Mouse (Mus musculus): ENCODE data around the gene Gtf2ird1. TPM values are rescaled to one million over a fixed set of nuclear protein-coding genes. Genes with fewer than 3 reads are reported as not detected.
A peak's percentile ranks its signal among the peaks of the same experiment; 100 is the strongest.

Gene Gtf2ird1
- polyA plus RNA-seq, 1 experiment from 2014 or later: 102 TPM

DNA sequence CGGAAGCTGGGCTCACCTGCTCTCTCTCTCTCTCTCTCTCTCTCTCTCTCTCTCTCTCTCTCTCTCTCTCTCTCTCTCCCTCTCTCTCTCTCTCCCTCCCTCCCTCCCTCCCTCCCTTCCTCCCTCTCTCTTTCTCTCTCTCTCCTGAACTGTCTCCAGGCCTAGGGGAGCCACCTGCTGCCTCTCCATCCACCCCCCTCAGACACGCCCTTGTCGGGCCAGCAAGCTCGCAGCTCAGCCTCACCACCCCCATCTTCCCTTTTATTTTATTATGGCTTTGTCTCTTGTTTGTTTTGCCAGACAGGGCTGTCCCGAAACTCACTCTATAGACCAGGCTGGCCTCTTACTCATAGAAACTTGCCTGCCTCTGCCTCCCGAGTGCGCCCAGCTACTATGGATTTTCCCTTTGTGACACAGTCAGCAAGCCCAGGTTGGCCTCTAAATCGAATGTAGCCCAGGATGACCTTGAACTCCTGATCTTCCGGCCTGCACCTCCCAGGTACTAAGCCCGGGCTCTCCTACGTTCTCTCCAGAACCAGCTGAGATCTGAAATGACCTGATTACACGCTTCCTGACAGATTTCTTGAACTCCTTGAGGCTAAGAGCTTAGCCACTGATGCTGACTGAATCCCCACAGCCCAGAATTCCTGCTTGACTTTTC is 34.1 kb downstream of the Gtf2ird1 start:
- peaks cover 20% of the 10 kb centered on the region for H3K36me3 ChIP-seq
- H3K9me3 ChIP-seq: no peaks in the 10 kb centered on the region
- no peaks in the 10 kb centered on the region for H3K27me3 ChIP-seq
- H3K9ac ChIP-seq: no peak overlapping the region
- H3K4me2 ChIP-seq: no peak overlapping the region
- peaks cover 33% of the 10 kb centered on the region for H3K4me1 ChIP-seq
- no peak for ATAC-seq (ENCODE audit: insufficient number of reproducible peaks, low FRiP score, low TSS enrichment, low read depth)
- WGBS: 88% methylated on average over 12 of the region's 12 CpGs
- H3K4me3 ChIP-seq: no peak overlapping the region
- no peak overlapping the region; the same call in 1 of the 2 replicates for H3K27ac ChIP-seq

DNA sequence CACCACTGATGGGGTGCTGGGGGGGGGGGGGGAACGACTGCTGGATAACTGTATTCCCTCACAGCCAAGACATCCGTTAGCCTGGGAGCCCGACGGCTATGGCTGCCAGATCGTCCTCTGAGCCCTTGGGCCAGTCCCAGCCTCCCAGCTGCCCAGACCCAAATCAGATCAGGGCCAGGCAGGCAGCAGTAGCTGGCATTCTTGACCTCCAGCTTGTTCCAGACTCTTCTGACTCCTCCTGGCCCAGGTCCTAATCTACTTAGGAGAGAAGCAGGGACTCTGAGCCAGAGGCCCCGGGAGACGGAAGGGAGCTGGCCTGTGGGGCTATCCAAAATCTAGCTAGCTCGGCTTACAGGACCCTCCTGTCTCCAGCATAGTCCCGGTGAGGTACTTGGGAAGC is 35.5 kb downstream of the Gtf2ird1 start:
- Histone ChIP-seq H3K27me3 (no peaks in the 10 kb centered on the region), H3K4me3 (no peak overlapping the region), H3K9me3 (no peaks in the 10 kb centered on the region), H3K27ac (peak overlapping the region; percentile 33; the same call in 1 of the 2 replicates), H3K4me1 (peaks cover 33% of the 10 kb centered on the region), H3K4me2 (no peak overlapping the region), H3K9ac (no peak overlapping the region), H3K36me3 (peaks cover 32% of the 10 kb centered on the region)
- ATAC-seq (ENCODE audit: insufficient number of reproducible peaks, low FRiP score, low TSS enrichment, low read depth): no peak
- 51% methylated on average over 9 of the region's 9 CpGs for WGBS

DNA sequence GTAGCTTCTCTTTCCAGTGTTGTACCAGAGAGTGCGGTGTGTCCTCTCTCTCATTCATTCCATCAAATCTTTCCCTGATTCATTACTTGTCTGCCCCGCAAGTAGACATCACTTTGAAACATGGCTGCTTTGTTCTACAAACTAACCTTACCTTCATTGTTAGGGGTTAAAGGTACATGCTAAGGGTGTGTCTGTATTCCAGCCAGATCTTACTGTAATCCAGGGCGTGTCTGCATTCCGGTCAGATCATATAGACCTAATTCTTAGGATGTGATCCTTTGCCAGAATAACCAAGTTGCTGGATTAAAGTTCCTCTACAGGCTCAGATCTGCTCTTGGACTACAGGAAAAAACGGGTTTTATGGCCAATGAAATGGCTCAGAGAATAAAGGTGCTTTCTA is 36.8 kb downstream of the Gtf2ird1 start:
- Histone ChIP-seq H3K4me1 (peaks cover 33% of the 10 kb centered on the region), H3K9me3 (no peaks in the 10 kb centered on the region), H3K27ac (0 out of 2 replicates have a peak overlapping the region, but pooled peaks have one; percentile 43), H3K27me3 (no peaks in the 10 kb centered on the region), H3K4me3 (no peak overlapping the region), H3K36me3 (peaks cover 42% of the 10 kb centered on the region), H3K9ac (no peak overlapping the region), H3K4me2 (no peak overlapping the region)
- 73% methylated on average over 5 of the region's 5 CpGs for WGBS
- no peak for ATAC-seq (ENCODE audit: insufficient number of reproducible peaks, low FRiP score, low TSS enrichment, low read depth)

DNA sequence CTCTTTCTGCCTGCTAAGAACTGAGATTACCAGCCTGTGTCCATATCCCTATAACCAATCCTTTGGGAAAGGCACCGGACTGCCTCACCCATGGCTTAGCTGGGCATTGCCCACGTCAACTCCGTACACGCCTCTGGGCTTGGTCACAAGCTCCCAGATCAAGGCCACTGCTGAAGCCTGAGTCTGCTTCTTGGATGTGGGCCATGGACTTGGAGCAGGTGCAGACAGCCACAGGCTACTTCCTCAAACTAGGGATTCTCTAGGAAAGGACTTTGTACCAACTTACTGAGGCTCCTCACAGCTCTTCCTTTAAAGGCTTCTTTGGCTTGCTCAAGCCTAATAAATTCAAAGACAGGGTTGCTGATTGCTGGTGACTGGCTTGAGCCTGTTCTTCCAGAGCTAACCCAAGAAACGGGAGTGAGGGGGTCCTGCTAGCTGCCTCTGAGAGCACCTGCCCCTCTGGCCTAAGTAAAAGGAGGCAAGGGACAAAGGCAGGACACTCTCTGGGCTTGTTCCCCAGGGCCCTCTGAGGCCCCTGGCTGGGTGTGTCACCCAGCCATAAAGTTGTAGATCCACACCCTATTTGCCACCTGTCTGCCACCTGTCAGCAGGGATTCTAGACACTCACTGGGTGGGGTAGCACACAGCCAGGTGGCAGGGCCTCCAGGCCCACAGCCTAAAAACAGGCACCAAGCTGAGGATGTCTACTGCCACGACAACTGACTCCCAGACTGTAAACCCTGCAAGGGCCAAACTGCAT is 38.0 kb downstream of the Gtf2ird1 start:
- Histone ChIP-seq H3K4me1 (peaks cover 33% of the 10 kb centered on the region), H3K9me3 (no peaks in the 10 kb centered on the region), H3K27ac (peak overlapping the region; percentile 30), H3K4me2 (no peak overlapping the region), H3K9ac (no peak overlapping the region), H3K27me3 (no peaks in the 10 kb centered on the region), H3K4me3 (no peak overlapping the region), H3K36me3 (peaks cover 47% of the 10 kb centered on the region)
- no peak for ATAC-seq (ENCODE audit: insufficient number of reproducible peaks, low FRiP score, low TSS enrichment, low read depth)
- WGBS: 84% methylated on average over 6 of the region's 6 CpGs

DNA sequence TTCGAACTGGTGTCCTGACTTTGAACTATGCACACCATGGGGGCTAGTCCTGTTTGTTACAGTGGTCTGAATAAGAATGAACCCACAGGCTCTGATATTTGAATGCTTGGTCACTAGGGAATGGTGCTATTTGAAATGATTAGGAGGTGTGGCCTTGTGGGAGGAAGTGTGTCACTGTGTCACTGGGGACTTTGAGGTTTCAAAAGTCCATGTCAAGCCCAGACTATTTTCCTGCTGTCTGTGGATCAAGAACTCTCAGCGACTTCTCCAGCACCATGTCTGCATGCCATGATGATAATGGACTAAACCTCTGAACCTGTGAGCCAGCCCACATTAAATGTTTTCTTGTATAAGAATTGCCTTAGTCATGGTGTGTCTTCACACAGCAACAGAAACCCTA is 44.2 kb downstream of the Gtf2ird1 start:
- Histone ChIP-seq H3K4me1 (peaks cover 3% of the 10 kb centered on the region; the same call in 1 of the 2 replicates), H3K27ac (no peak overlapping the region)
- no peak for ATAC-seq (ENCODE audit: insufficient number of reproducible peaks, low FRiP score, low TSS enrichment, low read depth)

DNA sequence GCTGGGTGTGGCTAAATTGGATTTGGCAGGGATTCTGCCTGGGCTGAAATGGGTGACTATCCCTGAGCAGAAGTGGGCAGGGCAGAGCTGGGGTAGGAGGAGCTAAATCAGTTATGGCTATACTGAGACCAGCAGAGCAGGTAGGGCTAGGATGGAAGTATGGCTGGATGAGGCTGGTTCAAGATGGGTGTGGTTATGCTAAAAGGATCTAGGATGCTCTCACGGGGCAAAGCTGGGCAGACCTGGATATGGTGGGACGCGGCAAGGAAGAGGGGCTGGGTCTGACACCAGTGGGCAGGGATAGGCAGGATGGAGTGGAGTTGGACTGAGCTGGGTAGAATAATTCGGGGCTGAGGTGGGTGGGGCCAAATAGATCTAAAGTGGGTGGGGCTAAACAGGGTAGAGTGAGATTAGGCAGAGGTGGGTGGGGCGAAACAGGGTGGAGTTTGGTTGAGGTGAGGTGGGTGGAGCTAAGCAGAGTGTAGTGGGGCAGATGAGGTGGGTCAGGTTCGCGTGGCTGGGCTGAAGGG is 46.1 kb downstream of the Gtf2ird1 start:
- Histone ChIP-seq H3K27ac (no peak overlapping the region), H3K4me3 (no peak overlapping the region), H3K36me3 (peaks cover 92% of the 10 kb centered on the region), H3K27me3 (no peaks in the 10 kb centered on the region), H3K4me1 (peaks cover 3% of the 10 kb centered on the region; the same call in 1 of the 2 replicates), H3K9ac (no peak overlapping the region), H3K9me3 (no peaks in the 10 kb centered on the region), H3K4me2 (no peak overlapping the region)
- ATAC-seq (ENCODE audit: insufficient number of reproducible peaks, low FRiP score, low TSS enrichment, low read depth): peak; percentile 52
- WGBS: 91% methylated on average over 7 of the region's 7 CpGs

More for the DNA sequence above, 44.2 kb downstream of the Gtf2ird1 start:
- no peaks in the 10 kb centered on the region for H3K27me3 ChIP-seq
- 93% methylated on average over 2 of the region's 2 CpGs for WGBS
- H3K9me3 ChIP-seq: no peaks in the 10 kb centered on the region
- H3K36me3 ChIP-seq: peaks cover 90% of the 10 kb centered on the region
- no peak overlapping the region for H3K9ac ChIP-seq
- H3K4me3 ChIP-seq: no peak overlapping the region
- no peak overlapping the region for H3K4me2 ChIP-seq

DNA sequence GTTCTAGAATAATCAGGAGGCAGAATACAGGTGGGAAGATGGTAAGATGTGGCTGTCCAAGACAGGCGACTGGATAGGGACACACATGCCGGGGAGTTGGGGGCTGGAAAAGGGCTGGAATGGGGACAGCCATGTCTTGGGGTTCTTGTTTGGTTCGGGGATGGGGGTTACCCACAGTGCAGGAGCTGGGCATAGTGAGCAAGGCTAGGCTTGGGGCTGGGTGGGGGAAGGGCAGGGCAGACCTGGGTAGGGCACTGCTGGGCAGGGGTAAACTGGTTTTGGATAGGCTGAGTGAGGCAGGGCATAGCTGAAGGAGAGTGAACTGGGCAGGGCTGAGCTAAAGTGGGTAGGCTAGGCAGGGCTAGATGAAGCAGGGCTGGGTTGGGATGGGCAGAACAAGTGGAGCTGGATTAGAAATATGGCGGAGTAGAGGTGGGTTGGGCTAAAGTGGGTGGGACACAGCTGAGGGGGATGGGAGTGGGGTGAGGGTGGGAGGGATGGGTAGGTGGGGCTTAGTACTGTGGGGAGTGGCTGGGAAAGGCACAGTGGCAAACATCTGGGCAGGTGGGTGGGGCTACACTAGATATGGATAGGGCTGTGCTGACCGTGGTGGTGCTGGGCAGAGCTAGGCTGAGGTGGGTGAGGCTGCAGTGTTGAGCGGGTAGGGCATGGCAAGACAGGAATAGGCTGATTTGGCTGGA is 46.8 kb downstream of the Gtf2ird1 start:
- H3K4me1 ChIP-seq: peaks cover 3% of the 10 kb centered on the region; the same call in 1 of the 2 replicates
- no peaks in the 10 kb centered on the region for H3K27me3 ChIP-seq
- no peak overlapping the region; the same call in 1 of the 2 replicates for H3K27ac ChIP-seq
- H3K4me3 ChIP-seq: no peak overlapping the region
- H3K9ac ChIP-seq: no peak overlapping the region
- 91% methylated on average over 6 of the region's 6 CpGs for WGBS
- H3K36me3 ChIP-seq: peaks cover 92% of the 10 kb centered on the region
- no peaks in the 10 kb centered on the region for H3K9me3 ChIP-seq
- no peak overlapping the region for H3K4me2 ChIP-seq
- peak; percentile 60 for ATAC-seq (ENCODE audit: insufficient number of reproducible peaks, low FRiP score, low TSS enrichment, low read depth)

DNA sequence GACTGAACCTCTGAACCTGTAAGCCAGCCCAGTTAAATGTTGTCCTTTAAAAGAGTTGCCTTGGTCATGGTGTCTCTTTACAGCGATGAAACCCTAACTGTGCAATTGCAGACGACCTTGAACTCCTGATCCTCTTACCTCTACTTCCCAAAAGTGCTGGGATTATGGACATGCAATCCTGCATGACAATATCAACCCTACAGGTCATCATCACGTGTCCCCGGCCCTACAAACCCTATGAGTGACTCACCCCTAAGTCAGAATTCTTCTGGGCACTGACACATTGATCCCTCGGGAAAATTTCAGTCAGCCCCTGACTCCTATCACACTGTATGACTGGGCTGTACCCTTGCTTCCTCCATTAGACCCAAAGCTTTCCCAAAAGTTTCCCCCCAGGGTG is 48.4 kb downstream of the Gtf2ird1 start:
- peaks cover 97% of the 10 kb centered on the region for H3K36me3 ChIP-seq
- no peak for ATAC-seq (ENCODE audit: insufficient number of reproducible peaks, low FRiP score, low TSS enrichment, low read depth)
- no peak overlapping the region for H3K9ac ChIP-seq
- H3K27ac ChIP-seq: peak overlapping the region; percentile 43; the same call in 1 of the 2 replicates
- H3K9me3 ChIP-seq: no peaks in the 10 kb centered on the region
- H3K4me2 ChIP-seq: no peak overlapping the region
- H3K27me3 ChIP-seq: no peaks in the 10 kb centered on the region
- WGBS: 87% methylated on average over 5 of the region's 5 CpGs
- H3K4me1 ChIP-seq: peaks cover 3% of the 10 kb centered on the region; the same call in 1 of the 2 replicates
- no peak overlapping the region for H3K4me3 ChIP-seq

DNA sequence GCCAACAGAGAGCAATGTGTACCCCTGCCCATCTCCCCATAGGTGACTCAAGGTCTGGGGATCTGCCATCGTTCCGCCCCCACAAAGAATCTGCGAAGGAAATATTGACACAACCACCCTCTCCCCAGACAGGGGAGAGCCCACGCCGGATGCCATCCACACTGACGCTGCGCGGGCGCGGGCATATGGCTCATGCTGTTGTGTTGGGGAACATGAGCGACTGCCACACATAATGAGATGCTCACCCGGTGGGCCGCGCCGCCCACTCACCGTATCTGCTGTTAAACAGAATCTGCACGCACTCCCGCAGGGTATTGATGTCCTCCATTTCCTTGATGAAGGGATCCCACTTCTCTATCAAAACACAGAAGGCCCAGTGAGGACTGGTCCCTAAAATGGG is 54.7 kb downstream of the Gtf2ird1 start:
- H3K36me3 ChIP-seq: peaks cover 96% of the 10 kb centered on the region
- H3K27ac ChIP-seq: no peak overlapping the region
- H3K27me3 ChIP-seq: no peaks in the 10 kb centered on the region
- no peak for ATAC-seq (ENCODE audit: insufficient number of reproducible peaks, low FRiP score, low TSS enrichment, low read depth)
- WGBS: 95% methylated on average over 18 of the region's 18 CpGs
- H3K4me2 ChIP-seq: no peak overlapping the region
- no peak overlapping the region for H3K4me3 ChIP-seq
- peaks cover under 1% of the 10 kb centered on the region; the same call in 1 of the 2 replicates for H3K4me1 ChIP-seq
- H3K9me3 ChIP-seq: no peaks in the 10 kb centered on the region
- no peak overlapping the region for H3K9ac ChIP-seq

DNA sequence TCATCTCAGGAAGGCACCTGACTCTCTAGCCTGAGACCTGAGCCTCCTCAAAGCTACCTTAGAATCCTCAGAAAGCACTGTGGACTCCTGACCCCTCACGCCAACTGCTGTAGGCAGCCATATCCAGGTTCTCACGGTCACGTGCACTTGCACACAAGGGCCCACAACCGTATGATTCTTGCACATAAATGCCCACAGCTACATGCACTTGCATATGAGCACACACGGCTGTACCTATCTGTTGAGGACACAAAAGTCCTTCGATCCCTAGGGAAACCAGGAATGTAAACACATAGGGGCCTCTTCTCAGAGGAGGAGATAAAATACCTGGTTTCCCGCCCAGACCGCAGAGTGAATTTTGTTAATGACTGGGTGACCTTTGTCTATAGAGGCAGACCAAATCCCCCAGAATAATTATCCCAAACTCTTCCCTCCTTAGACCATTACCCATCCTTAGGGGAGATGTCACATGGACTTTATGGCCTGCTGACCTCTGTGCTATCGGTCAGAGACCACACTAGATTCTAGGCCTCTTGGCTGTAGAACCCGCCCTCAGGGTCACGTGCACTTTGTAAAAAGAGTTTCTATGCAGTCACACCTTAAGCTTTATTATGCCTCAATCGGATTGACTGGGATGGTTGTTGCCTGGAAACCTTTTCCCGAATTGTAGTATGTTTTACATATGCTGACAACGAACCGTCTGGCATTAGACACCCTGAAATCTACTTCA is 58.9 kb downstream of the Gtf2ird1 start:
- ATAC-seq (ENCODE audit: insufficient number of reproducible peaks, low FRiP score, low TSS enrichment, low read depth): no peak

DNA sequence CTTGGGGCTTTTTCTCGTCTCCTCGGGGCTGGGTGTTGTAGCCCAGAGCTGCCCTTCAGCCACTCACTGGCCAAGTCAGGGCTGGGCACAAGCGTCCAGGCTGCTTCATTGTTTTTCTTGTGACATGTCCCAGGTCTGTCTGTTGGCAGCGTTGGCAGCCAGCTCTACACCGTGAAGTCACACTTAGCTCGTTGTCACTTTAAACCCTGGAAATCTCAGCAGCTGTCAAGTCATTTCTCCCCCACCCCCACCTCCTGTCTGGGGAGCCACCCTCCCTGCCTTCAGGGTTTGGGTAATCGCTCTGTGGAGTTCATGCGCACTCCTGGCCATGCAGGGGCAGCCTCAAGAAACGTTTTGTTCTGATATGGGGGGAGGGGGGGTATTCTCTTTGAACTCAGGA is 60.0 kb downstream of the Gtf2ird1 start:
- Histone ChIP-seq H3K9me3 (no peaks in the 10 kb centered on the region), H3K27me3 (no peaks in the 10 kb centered on the region), H3K27ac (peak overlapping the region; percentile 52), H3K4me3 (no peak overlapping the region), H3K4me1 (peaks cover 25% of the 10 kb centered on the region), H3K9ac (no peak overlapping the region), H3K36me3 (peaks cover 83% of the 10 kb centered on the region), H3K4me2 (no peak overlapping the region)
- no peak for ATAC-seq (ENCODE audit: insufficient number of reproducible peaks, low FRiP score, low TSS enrichment, low read depth)
- 50% methylated on average over 9 of the region's 9 CpGs for WGBS

More for the DNA sequence above, 58.9 kb downstream of the Gtf2ird1 start:
- Histone ChIP-seq H3K9me3 (no peaks in the 10 kb centered on the region), H3K4me2 (no peak overlapping the region), H3K4me1 (peaks cover 25% of the 10 kb centered on the region), H3K36me3 (peaks cover 83% of the 10 kb centered on the region), H3K9ac (no peak overlapping the region), H3K4me3 (no peak overlapping the region), H3K27ac (peak overlapping the region; percentile 52; the same call in 1 of the 2 replicates), H3K27me3 (no peaks in the 10 kb centered on the region)
- 87% methylated on average over 15 of the region's 15 CpGs for WGBS

Data from limb, embryonic 15.5 days (tissue).